Mouse (Mus musculus) urinary bladder, adult 18-20 months (tissue): ENCODE measurements around the gene Ppp1r13l.
A peak's percentile ranks its signal among the peaks of the same experiment; 100 is the strongest.

Source experiments
- DNase-seq, 2 experiments: peaks; one replicate each; pipeline ENCODE4 v3.0.0; 2022; ENCODE audit warnings: low spot score in 2 of 2, mixed read lengths in 2 of 2

The Ppp1r13l gene

GRCm38 (mm10) chr7:19365376-19365775 lies 5.8 kb downstream of the Ppp1r13l start:
- DNase-seq, result peak; percentile 70 to 83

- no peak for DNase-seq
These were observed 8.8 kb downstream of the Ppp1r13l start for GRCm38 (mm10) chr7:19368380-19368779.

- DNase-seq, result peak in 1 of 2 experiments; percentile 21
These were observed 10.4 kb downstream of the Ppp1r13l start for GRCm38 (mm10) chr7:19369823-19370425.

- DNase-seq, result no peak
These were observed 13.8 kb downstream of the Ppp1r13l start for GRCm38 (mm10) chr7:19373367-19373766.

GRCm38 (mm10) chr7:19375368-19375767 lies 15.8 kb downstream of the Ppp1r13l start:
- DNase-seq, result no peak

GRCm38 (mm10) chr7:19376019-19376418 lies 16.5 kb downstream of the Ppp1r13l start:
- DNase-seq, result no peak

- no peak for DNase-seq
These were observed 18.5 kb downstream of the Ppp1r13l start for GRCm38 (mm10) chr7:19378049-19378448.

GRCm38 (mm10) chr7:19381377-19382165 lies 22.0 kb downstream of the Ppp1r13l start, which contains the start of gene Ercc2:
TSS of gene Ercc2 (plus strand) at chr7:19382010.
- DNase-seq, result peak; percentile 97 to 99

GRCm38 (mm10) chr7:19382166-19382541 lies 22.6 kb downstream of the Ppp1r13l start:
- no peak for DNase-seq

- no peak for DNase-seq
These were observed 24.2 kb downstream of the Ppp1r13l start for GRCm38 (mm10) chr7:19383708-19384107.

- DNase-seq, result no peak
These were observed 29.3 kb downstream of the Ppp1r13l start for GRCm38 (mm10) chr7:19388699-19389413.

GRCm38 (mm10) chr7:19394484-19394883 lies 34.9 kb downstream of the Ppp1r13l start:
- DNase-seq, result no peak

GRCm38 (mm10) chr7:19399496-19400280 lies 40.1 kb downstream of the Ppp1r13l start:
- peak; percentile 56 to 76 for DNase-seq

GRCm38 (mm10) chr7:19400946-19401345 lies 41.4 kb downstream of the Ppp1r13l start:
- DNase-seq, result no peak

- no peak for DNase-seq
These were observed 43.1 kb downstream of the Ppp1r13l start for GRCm38 (mm10) chr7:19402535-19403112.

- peak; percentile 70 to 78 for DNase-seq
These were observed 44.3 kb downstream of the Ppp1r13l start, which contains the start of gene Klc3 for GRCm38 (mm10) chr7:19403731-19404296. TSS of gene Klc3 (minus strand) at chr7:19404104.

GRCm38 (mm10) chr7:19404476-19404875 lies 44.9 kb downstream of the Ppp1r13l start, which contains the start of gene Ckm:
TSS of gene Ckm (plus strand) at chr7:19404776.
- no peak for DNase-seq

GRCm38 (mm10) chr7:19405417-19405816 lies 45.9 kb downstream of the Ppp1r13l start:
- peak; percentile 55 to 87 for DNase-seq

GRCm38 (mm10) chr7:19409753-19410152 lies 50.2 kb downstream of the Ppp1r13l start:
- no peak for DNase-seq

- peak in 1 of 2 experiments; percentile 22 for DNase-seq
These were observed 51.3 kb downstream of the Ppp1r13l start for GRCm38 (mm10) chr7:19410766-19411344.
